Mouse (Mus musculus): Measurements from ENCODE around the gene Sptan1.
A peak's percentile ranks its signal among the peaks of the same experiment; 100 is the strongest.

The Sptan1 gene

DNA sequence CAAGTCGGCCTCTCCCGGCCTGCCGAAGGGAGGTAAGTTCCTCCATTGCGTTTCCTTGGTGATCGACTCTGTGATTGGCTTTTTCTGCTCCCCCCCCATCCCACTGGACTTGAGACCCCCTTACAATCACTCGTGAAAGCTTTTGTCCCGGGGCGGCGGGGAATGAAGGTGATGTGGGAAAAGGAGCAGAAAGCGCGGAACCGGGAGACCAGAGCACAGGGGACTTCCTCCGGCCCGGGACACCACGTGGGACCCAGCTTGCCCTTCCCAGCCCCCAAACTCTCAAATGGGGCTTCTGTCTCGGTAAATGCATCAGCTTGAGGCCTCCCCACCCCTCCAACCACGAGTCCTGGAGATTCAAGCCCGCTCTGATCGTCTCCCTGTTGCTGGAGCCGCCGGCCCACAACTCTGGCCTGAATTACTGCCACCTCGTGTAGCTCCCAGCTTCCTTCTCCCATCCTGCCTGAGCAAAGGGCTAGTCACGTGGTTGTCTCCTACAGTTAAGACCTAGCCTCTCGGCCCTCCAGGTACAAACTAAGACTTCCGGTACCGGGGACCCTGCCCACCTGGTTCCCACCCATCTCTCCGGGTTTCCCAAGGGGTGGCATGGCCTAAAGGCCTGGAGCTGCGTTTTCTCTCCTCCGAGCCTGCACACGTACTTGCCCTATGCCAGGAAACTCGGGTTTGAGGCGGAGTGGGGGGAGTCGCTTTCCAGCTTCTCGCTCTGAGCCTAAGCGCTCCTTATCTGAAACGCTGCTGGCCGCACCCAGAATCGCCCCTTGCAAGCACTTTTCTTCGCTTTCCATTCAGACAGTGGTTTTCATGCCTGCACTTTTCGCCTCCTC, 97.1 kb downstream of the Sptan1 start:
- DNase-seq: peak; percentile 27

DNA sequence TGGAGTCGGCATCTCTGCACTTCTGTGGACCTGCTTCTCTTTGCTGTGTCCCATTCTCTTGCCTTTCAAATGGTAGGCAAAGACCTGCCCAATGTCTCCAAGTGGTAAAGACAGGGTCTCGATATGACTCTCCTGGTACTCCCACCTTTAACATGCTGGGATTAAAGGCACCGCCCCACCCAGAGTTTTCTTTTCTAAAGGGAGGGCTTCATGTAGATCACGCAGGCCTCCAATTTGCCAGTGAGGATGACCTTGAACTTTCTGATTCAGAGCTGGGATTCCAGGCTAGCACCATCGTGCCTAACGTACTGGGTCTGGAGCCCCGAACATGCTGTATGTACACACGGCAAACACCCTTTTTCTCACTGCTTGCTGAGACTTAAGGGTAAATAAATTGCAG, 97.9 kb downstream of the Sptan1 start:
- no peak for DNase-seq

DNA sequence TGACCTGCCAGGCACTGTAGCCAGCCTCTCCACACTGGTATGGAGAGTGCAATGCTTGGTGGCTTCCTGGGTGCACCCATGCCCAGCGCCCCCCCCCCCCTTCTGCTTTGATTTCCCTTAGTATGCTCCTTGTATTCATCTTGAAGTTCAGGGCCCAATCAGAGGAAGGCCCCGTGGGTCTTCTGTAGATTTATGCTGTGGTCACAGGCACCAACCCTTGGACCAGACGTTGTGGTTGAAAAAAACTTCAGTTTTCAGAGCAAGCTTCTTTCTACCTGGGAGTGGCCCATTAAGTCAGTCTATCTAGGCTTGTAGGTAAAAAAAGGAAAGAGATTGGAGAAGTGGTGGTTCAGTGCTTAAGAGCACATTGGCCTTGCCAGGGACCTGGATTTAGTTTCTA, 98.4 kb downstream of the Sptan1 start:
- no peak for DNase-seq

DNA sequence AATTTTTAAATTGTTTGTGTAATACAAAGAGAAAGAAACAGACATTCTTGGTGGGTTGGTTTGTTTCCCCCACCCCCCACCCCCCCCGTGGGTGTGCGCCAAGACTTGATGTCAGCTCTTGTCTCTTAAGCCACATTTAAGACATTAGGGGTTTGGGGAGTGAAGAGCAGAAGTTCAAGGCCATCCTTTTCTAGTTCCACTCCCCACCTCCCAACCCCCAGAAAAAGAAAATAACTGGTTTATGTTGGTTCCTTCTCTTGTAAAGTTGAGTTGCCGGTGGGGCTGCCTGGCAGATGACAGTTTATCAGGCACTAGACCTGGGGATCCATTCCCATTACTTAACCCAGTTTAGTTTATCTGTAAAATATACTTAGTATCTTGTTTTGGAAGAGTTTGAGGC, 98.9 kb downstream of the Sptan1 start:
- no peak for DNase-seq

- peak; percentile 92 for DNase-seq
Observed at GRCm38 (mm10) chr2:30066046-30066901, 100.9 kb downstream of the Sptan1 start.

DNA sequence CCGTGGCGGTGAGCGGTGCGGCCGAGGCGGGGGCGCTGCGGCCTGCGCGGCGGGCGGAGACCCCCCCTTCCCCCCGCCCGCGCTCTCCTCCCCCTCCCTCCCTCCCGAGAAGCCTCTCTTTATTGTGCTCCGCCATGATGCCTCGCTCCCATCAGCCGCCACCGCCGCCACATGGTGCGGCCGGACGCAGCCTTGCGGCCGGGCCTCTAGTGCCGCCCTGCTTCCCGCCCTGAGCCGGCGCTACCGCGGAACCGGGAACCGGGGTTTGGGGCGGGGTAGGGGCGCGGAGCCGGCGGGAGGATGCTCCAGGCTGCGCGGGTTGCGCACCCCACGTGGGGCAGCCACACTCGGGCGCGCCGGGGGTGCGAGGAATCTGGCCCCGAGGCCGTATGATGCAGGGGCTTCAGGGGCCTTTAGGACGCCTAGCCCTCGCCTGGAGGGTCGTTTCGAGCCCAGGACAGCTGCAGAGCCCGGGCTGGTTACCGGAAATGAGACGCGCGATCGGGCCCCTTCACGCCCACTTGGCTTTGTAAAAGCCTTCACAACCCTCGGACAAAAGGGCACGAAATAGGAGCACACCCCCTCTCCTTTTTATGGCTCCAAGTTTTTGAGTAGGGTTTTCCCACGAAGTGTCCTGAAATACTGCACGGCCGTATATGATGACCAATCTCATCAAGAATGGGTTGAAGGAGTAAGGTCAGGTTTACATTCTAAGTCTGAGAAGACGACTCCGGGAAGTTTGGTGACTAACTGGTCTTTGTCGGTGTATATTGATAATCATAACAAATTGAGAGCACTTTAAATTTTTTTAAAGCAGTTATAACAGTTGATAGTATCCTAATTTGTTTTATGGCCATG, 101.9 kb downstream of the Sptan1 start:
- peak; percentile 59 for DNase-seq

DNA sequence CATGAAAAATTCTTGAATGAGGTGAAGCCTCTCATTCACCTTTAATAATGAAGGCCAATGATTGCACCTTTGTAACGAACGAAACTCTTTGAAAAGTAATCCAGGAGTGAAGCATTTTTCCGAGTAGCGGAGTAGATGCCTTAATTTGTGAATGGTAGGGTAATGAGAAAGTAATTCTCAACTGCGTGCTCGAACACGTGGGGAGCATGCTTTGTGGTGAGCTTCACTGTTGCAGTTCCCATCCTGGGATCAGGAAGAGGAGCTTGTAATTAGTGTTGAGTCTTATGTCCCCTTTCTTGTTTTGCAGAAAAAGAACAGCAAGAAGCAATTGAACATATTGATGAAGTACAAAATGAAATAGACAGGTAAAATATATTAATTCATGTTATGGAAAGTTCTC, 102.6 kb downstream of the Sptan1 start:
- DNase-seq: no peak

DNA sequence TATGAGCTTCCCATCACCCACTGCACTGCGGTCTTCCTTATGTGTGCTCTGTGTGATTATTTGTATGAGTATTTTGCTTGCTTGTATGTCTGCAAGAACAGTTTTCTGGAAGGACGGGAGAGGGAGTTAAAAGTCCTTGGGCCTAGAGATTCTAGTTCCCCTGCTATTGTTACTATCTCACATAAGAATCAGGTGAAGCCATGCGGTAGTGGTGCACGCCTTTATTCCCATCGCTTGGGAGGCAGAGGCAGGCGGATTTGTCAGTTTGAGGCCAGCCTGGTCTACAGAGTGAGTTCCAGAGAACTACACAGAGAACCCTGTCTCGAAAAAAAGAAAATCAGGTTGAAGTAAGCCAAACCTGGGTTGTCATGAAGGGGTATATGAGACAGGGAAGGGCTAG, 107.5 kb downstream of the Sptan1 start:
- no peak for DNase-seq

GRCm38 (mm10) chr2:30073285-30073684, 107.9 kb downstream of the Sptan1 start:
- DNase-seq: no peak

GRCm38 (mm10) chr2:30075625-30076024, 110.3 kb downstream of the Sptan1 start:
- DNase-seq: no peak

DNA sequence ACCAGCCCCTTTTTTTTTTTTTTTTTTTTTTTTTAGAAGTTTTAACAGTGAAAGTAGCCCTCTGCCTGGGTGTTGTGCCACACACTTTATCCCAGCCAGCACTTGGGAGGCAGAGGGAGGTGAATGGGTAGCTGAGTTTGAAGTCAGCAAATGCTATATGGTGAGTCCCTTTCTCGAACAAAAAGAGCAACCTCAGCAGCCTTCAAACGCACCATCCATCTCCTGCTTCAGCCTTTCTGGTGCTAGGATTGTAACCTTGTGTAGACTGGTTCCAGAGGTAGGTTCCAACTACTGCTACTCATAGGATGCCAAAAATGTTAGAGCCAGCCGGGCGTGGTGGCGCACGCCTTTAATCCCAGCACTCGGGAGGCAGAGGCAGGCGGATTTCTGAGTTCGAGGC, 111.1 kb downstream of the Sptan1 start:
- DNase-seq: no peak

GRCm38 (mm10) chr2:30076959-30077358, 111.6 kb downstream of the Sptan1 start:
- DNase-seq: no peak

DNA sequence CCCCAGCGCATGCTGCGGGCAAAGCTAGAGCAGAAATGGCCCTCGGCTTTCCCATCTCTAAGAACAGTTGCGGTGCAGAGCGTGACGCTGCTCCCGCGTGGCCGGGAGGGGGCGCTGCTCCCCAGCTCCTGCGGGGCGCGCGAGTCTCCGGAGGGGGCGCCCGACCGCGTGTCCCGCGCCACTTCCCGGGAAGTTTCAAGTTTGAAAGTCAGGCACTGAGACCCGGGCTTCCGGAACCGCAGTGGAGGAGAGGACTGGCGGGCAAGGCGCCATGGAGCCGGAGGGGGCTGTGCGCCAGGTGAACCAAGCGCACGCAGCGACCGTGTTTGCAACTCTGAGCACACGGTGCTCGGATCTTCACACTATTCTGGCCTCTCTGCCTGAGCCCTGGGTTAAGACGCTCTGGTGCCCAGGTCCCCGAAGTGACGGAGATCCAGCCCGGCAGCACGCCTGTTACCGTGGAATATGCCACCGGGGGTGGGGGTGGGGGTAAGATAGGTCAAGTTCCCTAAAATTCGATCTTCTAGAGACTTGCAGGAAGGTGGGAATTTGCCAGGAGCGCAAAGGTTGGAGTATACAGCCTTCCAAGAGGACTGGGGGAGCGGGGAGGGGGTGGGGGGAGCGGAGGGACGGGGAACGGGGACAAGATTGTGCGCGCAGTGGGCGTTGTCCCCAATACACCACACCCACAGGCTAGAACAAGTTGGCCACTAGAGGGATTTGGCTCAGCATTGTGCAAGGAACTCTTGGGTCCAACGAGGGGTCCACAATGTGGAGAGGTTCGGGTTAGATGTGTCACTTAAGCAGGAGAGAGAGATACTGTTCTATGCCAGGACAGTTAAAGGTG, 112.4 kb downstream of the Sptan1 start, which contains the start of gene Pkn3:
TSS of gene Pkn3 (plus strand) at position 183 of the 847 bp plus-strand sequence.
- peak; percentile 86 for DNase-seq

DNA sequence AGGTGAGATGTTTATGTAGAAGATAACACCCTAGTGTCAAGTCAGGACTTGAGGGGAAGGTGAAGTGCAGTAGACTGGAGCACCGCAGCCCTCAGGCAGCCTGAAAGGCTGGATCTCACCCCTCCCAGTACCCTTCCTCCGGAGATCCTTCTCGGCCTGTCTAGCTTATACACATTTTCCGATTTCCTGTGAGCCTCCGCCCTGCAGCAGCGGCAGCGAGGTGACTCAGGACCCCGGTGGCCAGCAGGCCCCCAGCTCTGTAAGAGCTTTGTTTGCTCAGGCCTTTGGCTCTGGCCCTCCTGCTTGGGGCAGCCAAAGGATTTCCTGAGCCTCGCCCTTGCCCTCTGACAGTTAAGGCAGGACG, 113.0 kb downstream of the Sptan1 start:
- DNase-seq: no peak

DNA sequence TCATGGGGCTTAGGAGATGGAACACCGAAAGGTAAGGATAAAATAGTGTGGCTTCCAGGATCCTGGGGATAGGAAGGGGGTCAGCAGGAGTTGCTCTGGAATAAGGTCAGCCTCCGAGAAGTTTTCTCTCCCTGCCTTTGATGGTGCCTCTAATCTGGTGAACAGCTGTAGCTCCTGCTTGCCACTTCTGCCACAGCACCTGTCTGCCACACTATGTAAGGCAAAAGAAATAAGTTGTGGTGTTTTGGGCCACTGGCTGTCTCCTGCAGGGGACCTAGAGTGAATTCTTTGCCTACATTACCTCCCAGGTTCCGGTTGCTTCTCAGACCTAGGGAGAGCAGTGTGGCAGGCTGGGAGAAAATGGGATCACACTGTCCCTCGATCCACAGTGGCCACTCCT, 113.4 kb downstream of the Sptan1 start:
- DNase-seq: no peak

DNA sequence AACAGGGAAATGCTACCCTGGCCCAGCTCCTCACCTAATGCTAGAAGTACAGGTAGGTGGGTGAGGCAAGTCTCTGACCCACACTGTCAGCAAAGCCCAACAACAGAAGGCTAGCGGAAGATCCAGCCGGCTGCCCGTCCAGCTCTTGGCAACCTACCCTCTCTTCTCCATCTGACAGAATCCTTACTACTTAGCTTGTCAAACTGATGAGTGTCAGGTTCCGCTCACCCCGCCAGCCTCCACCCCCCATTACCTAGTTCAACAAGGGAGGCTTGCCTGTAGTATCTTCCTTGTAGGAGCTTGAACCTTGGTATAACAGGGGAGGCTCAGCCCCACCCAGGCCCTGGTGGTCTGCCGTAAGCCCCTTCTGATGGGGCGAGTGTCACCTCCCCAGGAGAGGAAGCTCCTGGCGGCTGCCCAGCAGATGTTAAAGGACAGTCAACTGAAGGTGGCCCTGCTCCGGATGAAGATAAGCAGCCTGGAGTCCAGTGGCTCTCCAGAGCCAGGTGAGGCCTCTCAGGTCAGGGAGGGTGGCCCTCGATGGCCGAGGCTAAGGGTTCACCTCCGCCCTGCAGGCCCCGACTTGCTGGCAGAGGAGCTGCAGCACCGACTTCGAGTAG, 114.9 kb downstream of the Sptan1 start:
- no peak for DNase-seq
